Mouse (Mus musculus): ENCODE results near the gene Slc1a7.

Slc1a7 gene

GRCm38 (mm10) chr4:107969781-107970180, 1.6 kb downstream of the Slc1a7 start:
- DNase-seq (ENCODE audit: low read depth, low spot score): no peak

DNA sequence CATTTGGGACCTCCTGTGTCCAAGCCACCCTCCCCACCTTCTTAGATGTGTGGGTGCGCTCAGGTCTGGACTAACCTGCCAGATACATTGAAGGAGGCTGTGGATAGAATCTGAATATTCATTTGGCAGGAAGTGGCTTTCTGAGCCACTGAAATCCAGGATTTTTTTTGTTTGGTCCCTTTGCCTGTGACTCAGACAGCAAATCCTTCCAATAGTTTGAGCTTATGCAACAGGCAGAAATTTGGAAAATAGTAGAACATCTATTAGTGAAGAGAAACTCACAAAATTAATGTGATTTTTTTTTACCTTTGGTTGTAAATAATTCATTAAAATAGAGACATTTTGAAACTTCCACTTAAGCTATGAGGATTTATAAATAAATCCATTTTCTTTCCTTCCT, 3.0 kb downstream of the Slc1a7 start:
- no peak for DNase-seq (ENCODE audit: low read depth, low spot score)

DNA sequence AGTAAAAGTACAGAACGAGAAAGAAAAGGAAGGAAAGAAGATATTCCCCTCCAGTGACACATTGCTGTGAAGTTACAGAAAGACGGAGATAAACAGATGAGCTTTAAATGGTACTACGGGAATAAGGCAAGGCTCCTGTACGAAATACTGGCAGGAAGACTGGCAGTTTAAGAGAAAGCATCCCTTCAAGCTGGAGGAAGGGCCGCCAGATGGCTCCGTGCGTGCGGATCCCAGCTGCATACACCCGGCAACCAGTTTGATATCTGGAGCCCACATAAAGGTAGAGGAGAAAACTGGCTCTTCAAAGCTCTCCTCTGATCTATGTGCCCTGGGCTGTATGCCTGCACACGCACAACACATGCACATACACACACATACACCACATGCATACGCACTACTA, 6.4 kb downstream of the Slc1a7 start:
- no peak for DNase-seq (ENCODE audit: low read depth, low spot score)

- no peak for DNase-seq (ENCODE audit: low read depth, low spot score)
These were observed 6.9 kb downstream of the Slc1a7 start for GRCm38 (mm10) chr4:107975004-107975403.

GRCm38 (mm10) chr4:107977593-107977992, 9.5 kb downstream of the Slc1a7 start:
- DNase-seq (ENCODE audit: low read depth, low spot score): no peak

GRCm38 (mm10) chr4:107979530-107979929, 11.4 kb downstream of the Slc1a7 start:
- DNase-seq (ENCODE audit: low read depth, low spot score): peak; percentile 68

DNA sequence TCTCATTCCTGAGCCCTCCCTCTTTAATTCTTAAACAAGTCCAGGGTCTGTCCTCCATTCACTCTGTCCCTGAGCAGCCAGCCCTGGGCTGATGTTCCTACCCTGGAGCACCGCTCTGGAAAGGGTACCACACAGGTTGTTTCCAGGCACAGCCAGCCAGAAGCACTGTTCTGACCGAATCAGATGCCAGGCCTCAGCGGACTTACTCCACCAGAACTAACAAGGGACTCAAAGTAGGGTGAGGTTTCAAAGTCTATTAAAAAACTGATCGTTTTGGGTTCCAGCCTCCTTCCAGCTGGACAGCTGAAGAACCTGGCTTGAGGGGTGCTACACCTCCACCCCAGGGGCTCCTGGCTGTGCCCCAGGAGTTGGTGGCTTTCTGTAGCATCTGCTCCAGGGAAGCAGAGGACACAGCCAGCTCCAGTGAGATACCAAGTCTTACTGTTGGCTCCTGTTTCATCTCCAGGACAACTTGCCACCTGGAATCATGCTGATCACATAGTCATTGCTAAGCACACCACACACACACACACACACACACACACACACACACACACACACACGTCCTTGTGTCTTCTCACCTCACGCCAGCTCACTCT, 12.0 kb downstream of the Slc1a7 start:
- DNase-seq (ENCODE audit: low read depth, low spot score): no peak

DNA sequence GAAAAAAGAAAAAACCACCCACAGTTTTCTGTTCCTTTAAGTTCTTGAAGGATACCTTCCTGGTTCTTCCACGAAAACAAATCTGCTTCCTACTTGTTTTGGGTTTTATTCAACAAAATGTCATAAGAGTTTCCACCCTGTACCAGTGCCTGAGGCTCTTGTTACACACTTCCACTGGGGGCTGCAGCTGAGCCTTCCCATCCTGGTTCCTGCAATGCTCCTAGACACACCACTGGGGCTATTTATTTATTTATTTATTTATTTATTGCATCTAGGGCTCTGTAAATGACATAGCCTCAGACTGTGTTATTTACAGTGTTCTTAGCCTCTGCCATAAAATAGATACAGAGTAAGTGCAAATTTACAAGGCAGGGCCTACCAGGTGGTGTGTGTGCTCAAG, 15.6 kb downstream of the Slc1a7 start:
- no peak for DNase-seq (ENCODE audit: low read depth, low spot score)

- peak; percentile 32 for DNase-seq (ENCODE audit: low read depth, low spot score)
These were observed 16.3 kb downstream of the Slc1a7 start for GRCm38 (mm10) chr4:107984282-107984981.

- no peak for DNase-seq (ENCODE audit: low read depth, low spot score)
These were observed 17.7 kb downstream of the Slc1a7 start for GRCm38 (mm10) chr4:107985812-107986211.

DNA sequence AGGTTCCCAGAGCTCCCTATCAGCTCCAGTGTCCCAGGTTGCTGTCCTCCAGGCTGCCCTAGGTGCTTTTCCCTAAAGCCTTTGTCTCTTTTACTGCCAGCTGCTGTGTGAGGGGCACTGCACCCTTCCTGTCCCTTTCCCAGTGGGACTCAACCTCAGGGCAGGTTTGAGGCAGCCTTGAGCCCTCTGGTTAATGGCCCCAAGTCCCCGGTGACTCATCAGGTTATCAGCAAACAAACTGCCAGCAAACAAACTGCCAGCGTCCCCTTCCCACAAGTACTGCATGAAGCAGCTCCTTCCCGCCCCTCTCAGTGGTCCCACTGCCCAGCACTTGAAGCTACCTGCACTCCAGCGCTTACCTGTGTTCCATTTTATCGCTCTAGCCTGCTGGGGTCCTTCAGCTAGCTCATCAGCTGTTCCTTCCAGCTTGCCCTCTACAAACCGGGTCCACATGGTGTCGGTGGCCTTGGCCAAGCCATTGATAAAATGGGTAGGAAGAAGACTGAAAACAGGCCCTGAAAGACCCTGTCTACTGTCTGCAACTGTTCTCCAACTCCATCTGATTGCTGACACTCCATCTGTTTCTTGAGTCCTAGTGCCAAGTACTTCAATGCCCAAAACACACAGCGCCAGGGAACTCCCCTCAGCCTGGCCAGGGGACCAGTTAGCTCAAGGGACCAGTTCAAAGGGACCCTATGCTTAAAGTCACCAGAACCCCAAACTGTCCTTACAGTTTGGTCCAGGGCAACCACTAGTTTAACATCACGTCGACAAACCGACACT, 18.4 kb downstream of the Slc1a7 start:
- no peak for DNase-seq (ENCODE audit: low read depth, low spot score)

DNA sequence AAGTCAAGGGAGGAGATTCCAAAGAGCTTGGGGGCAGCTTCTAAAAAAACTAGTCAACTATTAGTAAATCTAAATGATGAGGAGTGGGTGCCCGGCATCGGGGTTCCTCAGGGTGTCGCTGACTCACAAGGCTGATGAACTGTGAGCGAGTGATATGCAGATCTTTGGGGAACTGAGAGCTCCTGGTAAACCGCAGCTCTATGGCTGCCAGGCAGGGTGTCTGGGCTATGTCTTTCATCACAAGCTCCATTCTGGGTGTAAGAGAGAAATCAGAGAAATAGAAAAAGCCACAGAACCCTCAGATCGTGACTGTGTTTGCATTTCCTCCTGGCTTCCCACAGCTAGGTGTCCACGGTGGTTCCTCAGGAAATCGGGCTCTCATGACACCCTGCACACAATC, 20.8 kb downstream of the Slc1a7 start:
- DNase-seq (ENCODE audit: low read depth, low spot score): no peak

GRCm38 (mm10) chr4:107990818-107991217, 22.7 kb downstream of the Slc1a7 start:
- DNase-seq (ENCODE audit: low read depth, low spot score): no peak

GRCm38 (mm10) chr4:107991879-107992278, 23.7 kb downstream of the Slc1a7 start:
- DNase-seq (ENCODE audit: low read depth, low spot score): no peak

DNA sequence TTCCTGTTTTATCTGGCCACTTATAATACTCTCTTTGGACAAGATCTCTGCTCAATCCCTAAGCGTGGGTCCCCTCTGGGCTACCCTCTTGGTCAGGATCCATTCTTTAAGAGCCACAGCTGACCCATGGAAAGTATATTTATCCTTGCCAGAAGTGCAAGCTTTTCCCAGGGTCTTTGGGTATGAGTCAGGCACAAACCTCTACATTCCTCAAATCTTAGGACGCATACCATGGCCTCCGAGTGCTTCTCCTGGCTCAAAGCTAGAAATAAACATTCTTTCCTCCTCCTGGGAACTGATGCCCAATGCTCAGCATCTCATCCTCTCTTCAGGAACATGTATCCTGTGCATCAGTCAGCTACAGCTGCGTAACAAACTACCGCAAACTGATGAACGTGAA, 26.9 kb downstream of the Slc1a7 start:
- no peak for DNase-seq (ENCODE audit: low read depth, low spot score)

- DNase-seq (ENCODE audit: low read depth, low spot score): no peak
These were observed 27.6 kb downstream of the Slc1a7 start for GRCm38 (mm10) chr4:107995727-107996126.

GRCm38 (mm10) chr4:107996418-107996986, 28.4 kb downstream of the Slc1a7 start:
- DNase-seq (ENCODE audit: low read depth, low spot score): no peak

- no peak for DNase-seq (ENCODE audit: low read depth, low spot score)
These were observed 30.7 kb downstream of the Slc1a7 start for GRCm38 (mm10) chr4:107998641-107999332.

- DNase-seq (ENCODE audit: low read depth, low spot score): no peak
These were observed 31.2 kb downstream of the Slc1a7 start for GRCm38 (mm10) chr4:107999380-107999779.

- no peak for DNase-seq (ENCODE audit: low read depth, low spot score)
These were observed 37.2 kb downstream of the Slc1a7 start for GRCm38 (mm10) chr4:108005328-108005727.

DNA sequence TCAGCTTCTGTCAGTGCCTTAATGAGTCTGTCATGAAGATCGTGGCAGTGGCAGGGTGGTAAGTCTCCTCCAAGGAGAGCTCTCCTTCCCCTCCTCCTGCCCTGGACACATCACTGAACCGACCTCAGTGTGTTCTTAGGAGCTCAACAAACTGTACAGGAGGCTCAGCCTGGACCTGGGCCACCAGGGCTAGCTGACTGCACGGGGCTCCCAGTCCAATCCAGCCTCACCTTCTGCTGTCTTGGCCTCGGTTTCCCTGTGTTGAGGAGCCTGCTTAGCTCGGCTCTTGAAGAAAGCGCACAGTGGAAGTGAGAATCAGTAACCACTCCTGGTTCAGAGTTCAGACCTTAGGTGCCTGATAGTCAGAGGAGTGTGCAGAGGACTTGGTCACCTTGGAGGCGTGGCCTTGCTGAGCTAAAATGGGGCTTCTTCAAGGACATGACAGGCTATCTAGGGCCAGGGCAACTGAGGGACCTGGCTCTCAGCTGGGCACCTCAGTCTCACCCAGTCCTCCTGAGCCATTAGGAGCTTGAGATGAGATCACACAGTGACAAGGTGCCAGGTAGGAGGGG, 39.5 kb downstream of the Slc1a7 start:
- no peak for DNase-seq (ENCODE audit: low read depth, low spot score)
